Mouse (Mus musculus): Measurements from ENCODE around the gene Dhx37.

Gene Dhx37

DNA sequence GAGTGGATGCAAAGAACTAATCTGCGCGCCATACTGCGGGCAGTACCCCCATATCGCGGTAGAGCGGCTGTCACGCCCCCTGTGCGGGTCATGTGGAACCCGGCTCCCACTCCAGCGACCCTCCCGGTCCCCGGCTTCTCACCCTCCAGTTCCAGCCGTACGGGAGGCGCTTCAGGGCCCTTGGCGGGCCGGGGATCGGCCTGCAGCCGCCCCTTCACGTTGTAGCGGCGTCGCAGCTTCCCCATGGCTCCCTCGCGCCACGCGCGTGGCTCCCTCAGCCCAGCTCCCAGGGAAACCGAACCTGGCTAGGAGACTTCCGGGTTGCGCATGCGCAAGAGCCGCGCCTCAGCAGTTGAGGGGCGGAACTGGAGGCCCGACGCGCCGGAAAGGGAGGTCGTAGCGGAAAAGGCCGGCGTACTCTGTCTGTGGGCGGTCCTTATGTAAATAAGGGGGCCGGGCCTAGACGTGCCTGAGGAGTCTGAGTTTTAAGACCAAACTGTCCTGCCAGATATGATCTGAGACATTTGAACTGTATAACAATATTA lies at the start of gene Dhx37:
Dhx37 (minus strand) TSS at position 329 of the 545 bp plus-strand sequence.
- DNase-seq = peak; percentile 95 to 97

DNA sequence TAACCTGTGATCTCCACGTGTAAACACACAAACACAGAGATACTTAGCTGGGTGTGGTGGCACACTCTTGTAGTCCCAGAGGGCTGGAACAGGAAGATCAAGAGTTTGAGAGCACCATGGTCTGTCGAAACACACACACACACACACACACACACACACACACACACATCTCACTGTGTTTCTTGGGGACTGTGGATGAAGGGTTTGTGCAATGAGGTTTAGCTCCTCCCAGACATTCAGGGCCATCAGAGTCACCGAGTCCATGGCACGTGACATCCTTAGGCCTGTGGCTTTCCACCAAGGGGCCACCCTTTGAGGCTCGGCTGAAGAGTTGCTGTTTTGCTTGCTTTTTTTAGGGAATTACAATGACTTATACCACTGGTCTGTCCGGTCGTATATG lies 48.6 kb upstream of the Dhx37 start:
- no peak for DNase-seq

DNA sequence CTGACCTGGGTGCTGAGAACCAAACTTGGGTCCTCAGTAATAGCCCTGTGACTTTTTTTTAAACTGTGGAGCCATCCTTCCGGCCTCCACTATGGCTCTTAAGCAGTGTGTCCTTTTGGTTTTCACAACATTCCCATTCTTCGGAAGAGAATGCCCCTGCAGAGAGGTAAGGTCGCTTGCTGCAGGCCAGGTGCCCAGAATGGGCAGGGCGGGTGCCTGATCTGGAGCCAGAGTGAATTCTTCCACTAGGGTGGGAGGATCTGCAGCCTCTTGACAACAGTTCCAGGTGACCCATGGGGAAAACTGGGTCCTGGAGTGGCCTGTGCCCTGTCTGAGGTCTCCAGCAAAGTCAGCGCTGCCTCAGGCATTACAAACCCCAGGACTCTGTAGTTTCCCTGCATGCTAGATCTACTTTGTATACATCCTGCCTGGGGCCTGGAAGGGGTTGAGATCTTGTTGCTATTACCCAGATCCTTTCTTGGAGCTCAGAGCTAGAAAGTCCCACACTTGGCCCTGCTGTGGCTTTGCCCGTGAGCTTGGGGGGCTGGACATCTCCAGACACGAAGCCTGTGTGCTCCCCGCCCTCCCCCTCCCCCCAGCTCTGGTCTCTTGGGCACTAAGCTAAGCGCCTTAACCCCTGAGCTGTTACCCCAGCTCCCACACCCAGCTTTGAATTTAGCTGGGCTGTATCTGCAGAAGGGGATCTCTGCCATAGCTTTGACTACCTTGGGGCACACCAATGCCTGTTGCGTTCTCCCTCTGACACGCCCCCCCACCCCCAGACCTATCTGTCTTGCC lies 46.7 kb upstream of the Dhx37 start:
- DNase-seq = peak in 1 of 2 experiments; percentile 50

DNA sequence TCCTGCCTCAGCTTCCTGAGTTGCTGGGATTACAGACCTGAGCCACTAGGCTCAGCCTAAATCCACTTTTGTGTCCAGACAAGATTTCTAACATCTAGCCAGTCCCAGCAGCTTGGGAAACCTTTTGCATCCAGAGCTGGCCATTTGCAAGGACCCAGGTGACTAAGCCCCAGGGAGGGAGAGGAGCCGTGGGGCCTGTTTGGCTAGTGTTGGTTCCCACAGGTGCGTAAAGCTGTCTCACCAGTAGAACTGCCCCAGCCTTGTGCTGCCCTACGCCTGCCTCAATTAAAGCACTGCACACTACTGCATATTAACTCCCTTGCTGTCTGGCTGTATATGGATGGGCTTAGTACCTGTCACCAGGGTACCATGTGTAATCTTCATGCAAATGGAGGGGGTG lies 45.5 kb upstream of the Dhx37 start:
- no peak for DNase-seq

DNA sequence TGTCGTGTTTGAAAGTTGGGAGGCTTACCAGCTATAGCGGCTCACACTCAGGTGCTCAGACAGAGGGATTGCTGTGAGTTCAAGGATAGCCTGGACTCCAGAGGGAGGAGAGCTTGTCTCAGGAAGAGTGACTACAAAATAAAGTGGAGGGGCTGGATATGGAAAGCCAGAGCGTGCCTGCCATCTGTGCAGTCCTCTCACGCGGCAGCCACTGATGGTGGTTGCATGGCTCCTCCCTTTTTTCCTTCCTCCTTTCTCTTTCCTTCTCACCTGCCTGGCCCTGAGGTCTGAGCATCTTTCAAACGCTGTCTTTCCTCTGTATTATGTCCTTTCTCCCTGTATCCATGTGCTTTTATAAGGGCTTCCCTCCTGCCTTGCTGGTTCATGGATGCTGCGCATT lies 44.1 kb upstream of the Dhx37 start:
- DNase-seq = no peak

DNA sequence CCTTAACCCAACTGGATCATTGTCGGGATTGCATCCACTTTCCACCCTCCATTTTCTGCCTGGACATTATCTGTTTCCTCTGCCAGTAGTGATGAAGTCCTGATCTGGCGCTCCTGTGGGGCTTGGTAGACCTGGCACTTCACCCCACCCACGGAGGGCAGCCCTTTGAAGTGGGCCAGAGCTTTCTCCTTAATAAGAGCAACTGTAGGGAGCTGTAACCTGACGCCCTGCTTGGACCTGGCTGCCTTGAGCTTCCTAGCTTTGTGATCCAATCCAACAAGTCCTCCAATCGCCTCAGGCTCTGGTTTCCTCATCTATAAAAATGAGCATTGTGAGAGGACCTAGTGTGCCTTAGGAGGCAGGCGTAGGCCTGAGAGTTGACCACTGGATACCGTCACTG lies 43.6 kb upstream of the Dhx37 start:
- DNase-seq = no peak

DNA sequence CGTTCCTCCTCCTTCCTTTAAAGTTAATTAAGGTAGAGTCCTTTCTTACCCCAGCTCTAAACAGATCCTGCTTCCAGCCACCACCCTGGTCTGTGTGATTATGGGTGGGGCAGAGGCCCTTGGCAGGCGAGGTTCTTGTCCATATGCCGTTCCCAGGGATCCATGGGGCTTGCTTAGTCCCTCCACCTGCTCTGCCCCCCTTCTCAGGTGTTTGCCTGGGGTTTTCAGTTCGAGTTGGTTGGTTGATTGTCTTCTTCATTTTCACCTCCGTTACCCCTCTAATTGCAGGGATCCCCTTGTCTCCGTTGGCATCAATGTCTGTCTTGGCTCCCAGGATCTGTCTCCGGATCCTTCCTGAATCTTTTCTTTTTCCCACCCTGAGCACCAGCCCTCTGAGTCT lies 42.9 kb upstream of the Dhx37 start:
- DNase-seq = no peak

DNA sequence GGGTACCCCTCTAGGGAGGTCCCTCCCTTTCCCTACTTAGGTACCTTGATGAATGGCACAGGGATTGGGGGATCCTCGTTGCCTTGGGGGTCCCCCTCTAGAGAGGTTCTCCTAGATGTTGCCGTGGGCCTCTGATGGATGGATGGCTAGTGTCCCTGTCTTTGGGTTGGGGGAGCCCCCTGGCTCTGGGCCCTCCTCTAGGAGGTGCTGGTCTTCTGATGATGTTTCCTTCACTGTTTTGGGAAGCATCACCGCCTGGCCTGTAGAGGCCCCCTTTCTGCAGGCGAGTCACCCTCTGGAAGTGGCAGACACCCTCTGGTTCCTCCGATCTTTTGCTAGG lies 42.3 kb upstream of the Dhx37 start:
- peak in 1 of 2 experiments; percentile 27 for DNase-seq

DNA sequence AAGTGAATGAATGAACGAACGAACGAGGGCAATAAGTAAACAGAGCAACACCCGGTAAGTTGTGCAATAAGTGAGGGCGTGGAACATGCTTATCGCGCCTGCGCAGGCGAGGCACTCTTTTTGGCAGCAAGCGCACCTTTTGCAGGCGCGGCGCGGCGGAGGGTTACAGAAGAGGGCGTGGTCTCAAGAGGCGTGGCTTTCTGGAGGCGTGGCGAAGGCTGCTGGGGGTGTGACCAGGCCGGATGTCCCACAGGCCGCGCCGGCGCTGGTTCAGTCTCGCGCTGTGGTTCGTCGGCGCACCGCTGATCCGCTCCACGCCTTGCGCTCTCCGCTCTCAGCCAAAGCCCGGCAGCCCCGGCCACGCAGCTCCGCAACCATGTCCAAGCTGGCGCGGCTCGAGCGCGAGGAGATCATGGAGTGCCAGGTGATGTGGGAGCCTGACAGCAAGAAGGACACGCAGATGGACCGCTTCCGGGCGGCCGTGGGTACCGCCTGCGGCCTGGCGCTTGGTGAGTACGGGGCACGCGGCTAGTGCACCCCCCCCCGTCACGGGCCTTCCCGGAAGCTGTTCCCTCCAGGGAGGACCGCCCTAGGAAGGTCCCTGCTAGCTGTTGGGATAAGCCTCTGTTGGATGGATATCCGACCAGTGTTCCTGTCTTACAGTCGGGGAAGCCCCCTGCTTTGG lies 41.8 kb upstream of the Dhx37 start, which contains the start of gene Aacs:
Aacs (plus strand) TSS at position 214 of the 685 bp plus-strand sequence.
- DNase-seq = peak; percentile 97 to 98

DNA sequence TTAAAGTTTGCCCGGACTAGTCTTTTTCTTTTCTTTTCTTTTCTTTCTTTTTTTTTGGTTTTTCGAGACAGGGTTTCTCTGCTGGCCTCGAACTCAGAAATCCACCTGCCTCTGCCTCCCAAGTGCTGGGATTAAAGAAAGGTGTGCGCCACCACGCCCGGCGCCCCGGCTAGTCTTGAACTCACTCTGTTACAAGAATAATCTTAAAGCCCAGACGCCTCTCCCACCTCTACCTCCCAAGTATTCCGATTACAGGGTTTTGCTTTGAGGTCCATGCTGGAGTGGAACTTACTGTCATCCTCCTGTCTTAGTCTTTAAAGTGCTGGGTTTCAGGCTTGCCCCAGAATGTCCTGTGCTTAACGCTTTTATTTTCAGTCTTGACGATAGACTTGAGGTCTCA lies 41.1 kb upstream of the Dhx37 start:
- DNase-seq = peak in 1 of 2 experiments; percentile 39

DNA sequence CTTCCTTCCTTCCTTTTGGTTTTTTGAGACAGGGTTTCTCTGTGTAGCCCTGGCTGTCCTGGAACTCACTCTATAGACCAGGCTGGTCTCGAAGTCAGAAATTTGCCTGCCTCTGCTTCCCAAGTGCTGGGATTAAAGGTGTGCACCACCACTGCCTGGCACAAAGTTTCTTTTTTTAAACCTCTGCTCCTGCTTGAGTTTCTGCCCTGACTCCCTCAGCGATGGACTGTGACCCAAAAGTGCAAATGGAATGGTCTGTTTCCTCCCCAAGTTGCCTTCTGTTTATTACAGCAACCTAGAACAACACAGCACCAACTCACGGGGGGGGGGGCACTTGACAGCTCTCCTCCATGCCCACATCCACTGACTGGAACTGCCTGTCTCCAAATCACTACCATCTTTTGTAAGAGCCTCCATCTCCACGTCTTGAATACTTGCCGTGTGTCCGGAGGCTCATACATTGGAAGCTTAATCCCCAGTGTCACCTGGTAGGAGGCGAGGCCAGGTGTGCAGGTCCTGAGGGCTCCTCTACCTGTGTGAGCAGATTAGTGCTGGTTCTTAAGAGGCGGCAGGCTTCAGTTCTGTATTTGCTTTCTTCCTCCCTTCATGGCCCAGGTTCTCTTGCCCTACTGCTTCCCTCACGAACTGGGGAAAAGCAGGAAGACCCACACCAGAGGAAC lies 39.0 kb upstream of the Dhx37 start:
- peak; percentile 36 to 38 for DNase-seq

DNA sequence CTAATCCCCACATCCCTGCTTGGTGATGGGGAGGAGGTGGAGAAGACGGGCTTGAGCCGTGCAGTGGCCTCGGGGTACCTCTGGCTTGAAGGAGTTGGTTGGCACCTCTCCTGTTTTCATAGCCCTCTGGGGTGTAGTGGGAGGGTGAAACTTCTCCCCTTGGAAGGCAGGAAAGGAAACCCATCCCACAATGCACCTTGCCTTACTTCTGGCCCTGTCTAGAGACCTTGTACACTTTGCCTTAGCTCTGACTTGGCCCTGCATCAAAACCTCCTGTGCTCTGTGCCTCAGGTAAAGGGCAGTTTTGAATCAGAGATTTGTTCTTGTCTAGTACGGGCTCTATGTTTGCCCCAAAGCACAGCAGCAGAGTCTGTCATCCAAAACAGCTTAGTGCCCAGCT lies 36.8 kb upstream of the Dhx37 start:
- peak; percentile 60 to 68 for DNase-seq

DNA sequence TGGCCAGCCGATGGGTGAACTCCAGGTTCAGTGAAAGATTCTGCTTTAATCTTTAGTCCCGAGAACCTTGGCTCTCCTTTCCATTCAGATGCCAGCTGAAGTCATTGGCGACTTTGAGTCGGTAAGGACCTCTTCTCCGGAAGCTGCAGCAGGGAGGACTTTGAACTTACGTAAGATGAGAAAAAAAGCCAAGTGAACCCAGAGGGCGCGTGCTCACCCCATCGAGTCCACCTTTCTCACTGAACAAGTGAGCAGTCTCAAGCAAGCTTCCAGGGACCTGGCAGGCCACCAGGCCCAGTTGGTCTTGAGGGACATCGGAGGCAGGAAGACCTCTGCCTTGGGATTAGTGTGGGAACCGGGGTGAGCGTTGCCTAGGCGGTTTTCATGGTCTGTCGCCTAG lies 33.3 kb upstream of the Dhx37 start:
- DNase-seq = peak; percentile 93 to 94

DNA sequence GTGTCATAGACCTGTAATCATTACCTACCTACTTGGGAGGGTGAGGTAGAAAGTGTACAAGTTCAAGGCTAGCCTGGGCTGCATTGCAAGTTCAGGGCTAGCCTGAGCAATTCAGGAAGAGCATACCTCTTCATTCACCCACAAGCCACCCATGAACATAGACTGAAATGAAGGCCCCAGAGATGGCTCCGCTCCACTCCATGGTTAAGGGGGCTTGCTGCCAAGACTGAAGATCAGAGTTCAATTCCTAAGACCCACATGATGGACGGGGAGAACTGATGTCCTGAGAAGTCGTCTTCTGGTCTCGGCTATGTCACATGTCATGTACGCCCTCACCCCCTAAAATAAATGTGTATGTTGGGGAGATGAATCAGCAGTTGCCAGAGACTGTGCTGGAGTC lies 32.6 kb upstream of the Dhx37 start:
- peak; percentile 32 to 60 for DNase-seq

DNA sequence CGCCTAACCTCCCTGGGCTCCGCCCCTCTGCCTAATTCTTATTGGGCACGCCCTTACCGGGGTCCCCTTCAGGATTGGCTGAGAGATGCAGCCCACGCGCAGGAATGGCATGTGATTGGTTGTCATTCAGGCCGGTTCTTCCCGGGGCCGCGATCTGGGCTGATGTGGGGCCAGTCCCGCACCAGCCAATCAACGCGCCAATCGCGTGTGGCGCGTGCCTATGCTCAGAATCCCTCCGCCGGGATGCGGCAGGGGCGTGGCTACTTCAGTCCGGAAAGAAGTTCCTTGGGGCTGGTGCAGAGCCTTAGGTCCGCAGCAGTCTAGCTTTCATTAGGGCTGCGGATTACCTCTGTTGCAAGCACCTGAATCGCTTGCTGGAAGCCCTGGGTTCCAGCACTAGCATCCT lies 31.8 kb upstream of the Dhx37 start:
- peak; percentile 97 to 98 for DNase-seq

DNA sequence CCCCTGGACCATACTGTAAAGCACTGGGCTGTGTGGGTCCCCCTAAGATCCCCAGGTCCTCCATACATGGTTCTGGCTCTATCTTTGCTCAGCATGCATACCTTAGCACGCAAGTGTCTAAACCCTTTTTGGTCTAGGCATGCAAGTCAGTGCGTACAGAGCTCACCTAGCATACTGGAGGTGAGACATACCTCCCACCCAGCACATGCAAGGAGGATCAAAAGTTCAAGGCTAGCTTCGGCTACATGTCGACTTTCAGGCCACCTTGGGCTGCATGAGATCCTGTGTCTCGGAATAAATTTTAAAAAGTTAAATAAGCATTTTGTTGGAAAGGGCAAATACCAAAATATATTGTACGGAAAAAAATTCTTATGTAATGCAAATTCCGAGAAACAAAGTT lies 31.3 kb upstream of the Dhx37 start:
- no peak for DNase-seq

DNA sequence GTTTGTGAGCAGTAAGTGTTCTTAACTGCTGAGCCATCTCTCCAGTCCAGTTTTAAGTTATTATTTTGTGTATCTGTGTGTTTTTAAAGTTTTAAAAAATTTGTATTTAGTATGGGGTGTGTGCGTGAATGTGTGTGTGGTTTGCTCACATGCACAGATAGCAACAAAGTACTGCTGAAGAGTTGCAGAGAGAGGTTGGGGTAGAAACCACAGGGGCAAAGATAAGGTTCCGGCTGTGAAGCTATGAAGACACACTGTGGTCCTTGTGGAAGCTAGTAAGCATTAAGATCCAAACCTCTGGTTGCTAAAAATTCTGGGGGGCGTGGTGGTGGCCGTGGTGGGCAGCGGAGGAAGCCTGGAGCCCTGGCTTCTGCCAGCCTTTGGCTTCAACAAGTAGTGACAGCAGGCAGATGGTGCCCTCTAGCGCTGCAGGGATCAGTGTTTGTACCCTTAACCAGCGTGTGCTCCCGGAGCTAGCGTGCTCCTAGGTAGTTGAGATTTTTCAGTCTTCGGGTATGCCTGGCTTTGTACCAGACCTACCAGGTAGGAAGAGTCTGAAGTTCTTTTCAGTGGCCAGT lies 28.0 kb upstream of the Dhx37 start:
- peak; percentile 73 to 88 for DNase-seq

DNA sequence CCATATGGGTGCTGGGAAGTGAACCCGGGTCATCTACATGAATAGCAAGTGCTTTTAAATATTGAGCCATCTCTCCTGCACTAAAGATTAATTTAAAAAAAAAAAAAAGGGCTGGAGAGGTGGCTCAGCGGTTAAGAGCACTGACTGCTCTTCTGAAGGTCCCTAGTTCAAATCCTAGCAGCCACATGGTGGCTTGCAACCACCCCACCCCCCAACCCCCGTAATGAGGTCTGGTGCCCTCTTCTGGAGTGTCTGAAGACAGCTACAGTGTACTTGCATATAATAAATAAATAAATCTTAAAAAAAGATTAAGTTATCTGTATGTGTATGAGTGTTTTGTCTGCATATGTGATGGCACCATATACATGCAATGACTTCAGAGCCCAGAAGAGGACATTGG lies 26.7 kb upstream of the Dhx37 start:
- DNase-seq = no peak

DNA sequence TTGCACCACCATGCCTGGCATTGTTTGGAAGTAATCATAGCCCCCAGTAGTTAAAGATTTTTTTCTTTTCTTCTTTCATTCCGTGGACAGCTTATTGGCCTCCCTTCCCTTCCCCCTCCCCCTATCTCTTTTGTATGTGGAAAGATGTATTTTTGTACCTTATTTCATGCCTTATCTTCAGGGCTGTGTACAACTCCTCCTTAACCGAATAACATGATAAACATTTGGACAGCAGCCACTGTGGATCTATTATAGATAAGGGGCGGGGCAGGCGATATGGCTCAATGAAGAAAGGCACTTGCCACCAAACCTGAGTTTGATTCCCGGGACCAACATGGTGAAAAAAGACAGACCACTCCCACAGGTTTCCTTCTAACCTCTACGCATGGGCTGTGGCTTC lies 23.6 kb upstream of the Dhx37 start:
- DNase-seq = no peak

DNA sequence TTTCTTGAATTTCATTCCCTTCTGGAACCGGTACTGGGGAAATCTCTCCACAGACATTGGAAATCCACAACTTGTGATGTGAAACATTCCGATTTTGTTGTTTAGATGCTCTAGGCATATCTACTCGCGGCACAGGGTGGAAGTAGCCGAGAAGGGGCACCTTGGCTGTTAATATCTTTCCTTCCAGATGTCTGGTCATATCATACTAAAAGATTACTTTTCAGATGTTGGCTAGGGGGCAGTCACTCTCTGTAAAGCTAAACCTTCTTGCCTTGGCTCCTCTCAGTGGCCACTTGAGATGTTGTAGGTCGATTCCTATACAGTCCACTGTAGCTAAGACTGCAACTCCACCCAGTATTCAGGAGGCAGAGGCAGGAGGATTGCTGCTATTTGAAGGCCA lies 22.2 kb upstream of the Dhx37 start:
- no peak for DNase-seq

DNA sequence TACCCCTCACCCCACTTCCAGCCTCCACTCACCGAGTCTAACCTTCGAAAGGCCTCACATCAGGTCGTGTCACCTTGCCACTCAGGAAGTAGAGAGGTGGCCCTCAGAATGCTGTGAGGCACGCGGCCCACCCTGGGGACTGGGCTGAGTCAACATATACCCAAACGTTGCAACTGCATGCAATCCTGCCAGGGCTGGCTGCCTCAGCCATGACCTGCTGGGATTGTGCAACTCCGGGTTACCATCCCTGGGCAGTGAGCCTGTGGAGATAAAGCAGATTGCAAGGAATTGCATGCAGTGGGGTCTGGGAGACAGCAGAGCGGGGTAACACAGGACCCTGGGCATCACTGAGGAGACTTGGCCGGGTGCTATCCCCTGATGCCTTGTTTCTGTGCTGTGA lies 18.7 kb upstream of the Dhx37 start:
- no peak for DNase-seq

DNA sequence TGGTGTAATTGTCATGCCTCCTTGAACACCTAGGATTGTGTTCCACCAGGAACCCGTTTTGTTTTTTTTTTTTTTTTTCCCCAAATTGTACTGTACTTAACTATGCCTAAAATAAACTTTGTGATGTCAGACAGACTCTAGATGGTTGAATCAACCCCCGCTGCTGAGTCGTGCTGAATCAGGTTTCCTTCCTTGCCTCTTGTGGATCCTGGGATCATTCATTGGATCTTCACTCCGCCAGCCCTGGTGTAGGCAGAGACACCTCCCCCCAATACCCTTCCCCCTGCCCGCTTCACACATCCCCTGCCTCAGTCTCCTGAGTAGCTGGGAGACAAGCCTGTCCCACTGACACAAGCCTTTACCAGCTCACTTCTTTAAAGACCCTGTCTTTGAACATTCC lies 15.4 kb upstream of the Dhx37 start:
- no peak for DNase-seq

DNA sequence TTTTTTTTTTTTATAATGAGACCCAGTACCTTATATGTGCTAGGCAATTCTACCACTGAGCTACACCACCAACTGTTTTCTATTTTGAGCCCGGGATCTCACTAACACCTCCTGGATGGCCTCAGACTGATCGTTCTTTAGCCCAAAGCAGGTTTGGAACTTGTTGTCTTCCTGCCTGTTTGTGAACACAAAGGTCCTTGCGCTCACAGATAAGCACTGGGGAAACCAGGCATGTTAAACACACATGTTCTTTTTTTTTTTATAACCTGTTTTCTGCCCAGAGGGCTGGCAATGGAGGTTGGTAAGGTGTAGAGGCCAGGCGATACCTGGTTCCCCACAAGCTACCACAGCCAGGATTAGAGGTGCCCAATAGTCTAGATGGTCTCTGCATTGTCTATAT lies 14.7 kb upstream of the Dhx37 start:
- no peak for DNase-seq

All from kidney, postnatal 36 days (tissue).